Mouse (Mus musculus): ENCODE results near the gene Cd200r1. TPM values are rescaled to one million over a fixed set of nuclear protein-coding genes. Genes with fewer than 3 reads are reported as not detected.

The Cd200r1 gene
- polyA plus RNA-seq, 1 experiment from 2014 or later = 0.43 TPM

DNA sequence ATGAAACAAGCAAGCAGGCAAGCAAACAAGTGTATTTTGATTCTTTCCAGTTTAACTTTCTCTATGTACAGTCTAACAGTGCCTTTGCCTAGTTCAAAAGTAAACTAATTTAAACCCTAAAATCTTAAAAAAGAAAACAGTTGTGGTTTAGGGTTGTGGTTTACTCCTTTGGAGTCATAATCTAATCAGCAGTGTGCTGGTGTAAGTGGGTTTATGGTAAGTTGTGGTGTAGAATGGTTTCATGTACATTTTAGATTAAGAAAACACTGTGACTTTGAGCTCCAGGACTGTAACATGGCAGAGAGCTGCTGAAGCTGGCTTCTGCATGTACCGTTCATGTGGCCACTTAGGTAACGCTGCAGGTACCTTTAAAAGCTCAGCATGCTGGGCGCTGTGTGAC is 38.0 kb upstream of the Cd200r1 start:
- ATAC-seq (ENCODE audit: insufficient number of reproducible peaks, insufficient read depth, low FRiP score, low TSS enrichment, low read depth) = no peak
- Histone ChIP-seq H3K9me3 (no peaks in the 10 kb centered on the region), H3K27me3 (no peaks in the 10 kb centered on the region), H3K9ac (replicated peaks) (no peak overlapping the region), H3K36me3 (peaks cover 50% of the 10 kb centered on the region), H3K4me3 (replicated peaks) (no peak overlapping the region), H3K27ac (no peak overlapping the region), H3K4me1 (replicated peaks) (peaks cover 15% of the 10 kb centered on the region), H3K4me2 (no peak overlapping the region)
- WGBS = 96% methylated on average over 3 of the region's 3 CpGs

GRCm38 (mm10) chr16:44734059-44734458 is 31.5 kb upstream of the Cd200r1 start:
- 91% methylated on average over 3 of the region's 3 CpGs for WGBS
- H3K36me3 ChIP-seq = peaks cover 97% of the 10 kb centered on the region
- ATAC-seq (ENCODE audit: insufficient number of reproducible peaks, insufficient read depth, low FRiP score, low TSS enrichment, low read depth) = no peak

DNA sequence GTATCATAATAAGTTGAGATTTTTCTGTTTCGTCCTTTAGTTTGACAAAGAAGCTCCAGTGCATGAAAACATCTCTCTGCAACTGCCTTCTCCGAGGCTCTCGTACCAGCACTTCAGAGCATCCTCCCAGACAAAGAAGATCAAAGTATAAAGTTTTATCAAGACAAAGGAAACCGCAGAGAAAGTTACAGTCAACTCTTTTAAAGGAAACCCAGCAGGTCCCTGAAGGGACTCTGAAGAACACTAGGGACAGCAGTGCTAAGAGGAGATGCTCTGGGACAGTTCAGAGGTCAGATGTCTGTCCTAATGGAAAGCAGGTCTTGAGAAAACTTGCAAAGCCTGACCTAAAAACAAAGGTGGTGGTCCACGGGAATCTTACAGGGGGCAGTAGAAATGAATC is 29.9 kb upstream of the Cd200r1 start:
- H3K9ac ChIP-seq (replicated peaks) = no peak overlapping the region
- ATAC-seq (ENCODE audit: insufficient number of reproducible peaks, insufficient read depth, low FRiP score, low TSS enrichment, low read depth) = no peak
- H3K4me2 ChIP-seq = no peak overlapping the region
- peaks cover 90% of the 10 kb centered on the region for H3K36me3 ChIP-seq
- 89% methylated on average over 5 of the region's 5 CpGs for WGBS
- H3K27ac ChIP-seq = no peak overlapping the region
- H3K9me3 ChIP-seq = no peaks in the 10 kb centered on the region
- H3K27me3 ChIP-seq = no peaks in the 10 kb centered on the region
- H3K4me1 ChIP-seq (replicated peaks) = no peaks in the 10 kb centered on the region
- no peak overlapping the region for H3K4me3 ChIP-seq (replicated peaks)

More at GRCm38 (mm10) chr16:44734059-44734458, 31.5 kb upstream of the Cd200r1 start:
- no peaks in the 10 kb centered on the region for H3K27me3 ChIP-seq
- H3K4me1 ChIP-seq (replicated peaks) = no peaks in the 10 kb centered on the region
- no peak overlapping the region for H3K4me3 ChIP-seq (replicated peaks)
- H3K9me3 ChIP-seq = no peaks in the 10 kb centered on the region
- H3K27ac ChIP-seq = no peak overlapping the region
- H3K9ac ChIP-seq (replicated peaks) = no peak overlapping the region
- H3K4me2 ChIP-seq = no peak overlapping the region

DNA sequence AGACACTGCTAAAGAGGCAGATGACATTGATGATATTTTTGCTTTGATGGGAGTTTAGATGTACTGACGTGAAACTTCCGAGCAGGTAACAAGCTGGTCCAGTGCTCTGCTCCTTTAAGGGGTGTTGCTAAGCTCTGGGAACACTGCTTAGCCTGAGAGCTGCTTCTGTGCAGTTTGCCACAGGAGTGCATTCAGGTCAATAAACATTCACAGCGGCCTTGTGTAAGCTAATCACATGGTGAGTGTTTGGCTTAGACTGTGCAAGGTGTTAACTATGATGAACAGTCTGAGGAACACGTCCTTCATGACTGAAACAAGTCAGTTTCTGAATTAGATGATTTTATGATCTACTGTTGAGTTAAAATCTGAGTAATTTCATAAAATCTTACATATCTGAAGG is 29.4 kb upstream of the Cd200r1 start:
- H3K4me1 ChIP-seq (replicated peaks) = no peaks in the 10 kb centered on the region
- H3K4me3 ChIP-seq (replicated peaks) = no peak overlapping the region
- H3K9me3 ChIP-seq = no peaks in the 10 kb centered on the region
- no peak overlapping the region for H3K9ac ChIP-seq (replicated peaks)
- no peaks in the 10 kb centered on the region for H3K27me3 ChIP-seq
- no peak for ATAC-seq (ENCODE audit: insufficient number of reproducible peaks, insufficient read depth, low FRiP score, low TSS enrichment, low read depth)
- H3K36me3 ChIP-seq = peaks cover 85% of the 10 kb centered on the region
- H3K27ac ChIP-seq = no peak overlapping the region
- 87% methylated on average over 4 of the region's 4 CpGs for WGBS
- H3K4me2 ChIP-seq = no peak overlapping the region

DNA sequence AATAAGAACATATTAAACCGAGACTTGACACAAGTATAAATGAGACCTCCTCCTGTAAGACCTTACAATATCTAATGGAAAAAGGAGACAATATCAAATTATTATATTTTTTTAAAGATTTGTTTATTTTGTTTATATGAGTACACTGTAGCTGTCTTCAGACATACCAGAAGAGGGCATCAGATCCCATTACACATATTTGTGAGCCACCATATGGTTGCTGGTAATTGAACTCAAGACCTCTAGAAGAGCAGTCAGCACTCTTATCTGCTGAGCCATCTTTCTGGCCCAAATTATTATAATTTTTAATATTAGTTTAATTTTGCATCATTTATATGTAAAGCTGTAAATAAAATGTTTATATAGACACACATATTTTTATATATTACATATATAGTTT is 22.8 kb upstream of the Cd200r1 start:
- 85% methylated on average over 1 of the region's 1 CpGs for WGBS

DNA sequence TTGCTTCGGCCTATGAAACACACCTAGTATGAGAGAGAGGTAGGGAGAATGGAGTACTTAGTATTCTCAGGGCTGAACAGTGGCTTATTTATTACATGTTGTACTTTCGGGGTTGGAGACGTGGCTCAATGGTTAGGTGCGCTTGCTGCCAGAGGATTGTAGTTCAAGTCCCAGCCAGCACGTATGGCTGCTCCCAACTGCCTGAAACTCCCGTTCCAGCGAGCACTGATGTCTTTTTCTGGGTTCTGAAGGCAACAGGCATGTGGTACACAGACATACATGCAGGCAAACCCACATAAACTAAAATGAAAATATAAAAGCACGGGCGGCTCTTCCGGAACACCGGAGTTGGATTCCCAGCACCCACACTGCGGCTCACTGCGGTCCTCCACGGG is 20.1 kb upstream of the Cd200r1 start:
- H3K4me2 ChIP-seq = peak overlapping the region; percentile 79
- WGBS = 7% methylated on average over 14 of the region's 14 CpGs
- H3K27me3 ChIP-seq = no peaks in the 10 kb centered on the region
- H3K9me3 ChIP-seq = no peaks in the 10 kb centered on the region
- H3K9ac ChIP-seq (replicated peaks) = peak overlapping the region; percentile 80
- H3K4me3 ChIP-seq (replicated peaks) = peak overlapping the region; percentile 81
- peak overlapping the region; percentile 98 for H3K27ac ChIP-seq
- H3K36me3 ChIP-seq = peaks cover 12% of the 10 kb centered on the region
- ATAC-seq (ENCODE audit: insufficient number of reproducible peaks, insufficient read depth, low FRiP score, low TSS enrichment, low read depth) = peak; percentile 26; the same call in 1 of the 2 replicates
- H3K4me1 ChIP-seq (replicated peaks) = peaks cover 13% of the 10 kb centered on the region

More for the DNA sequence above, 22.8 kb upstream of the Cd200r1 start:
- H3K4me2 ChIP-seq = no peak overlapping the region
- H3K36me3 ChIP-seq = peaks cover 34% of the 10 kb centered on the region
- H3K9me3 ChIP-seq = no peaks in the 10 kb centered on the region
- no peak overlapping the region for H3K4me3 ChIP-seq (replicated peaks)
- H3K4me1 ChIP-seq (replicated peaks) = peaks cover 13% of the 10 kb centered on the region
- H3K9ac ChIP-seq (replicated peaks) = no peak overlapping the region
- H3K27ac ChIP-seq = no peak overlapping the region
- no peak for ATAC-seq (ENCODE audit: insufficient number of reproducible peaks, insufficient read depth, low FRiP score, low TSS enrichment, low read depth)
- H3K27me3 ChIP-seq = no peaks in the 10 kb centered on the region

DNA sequence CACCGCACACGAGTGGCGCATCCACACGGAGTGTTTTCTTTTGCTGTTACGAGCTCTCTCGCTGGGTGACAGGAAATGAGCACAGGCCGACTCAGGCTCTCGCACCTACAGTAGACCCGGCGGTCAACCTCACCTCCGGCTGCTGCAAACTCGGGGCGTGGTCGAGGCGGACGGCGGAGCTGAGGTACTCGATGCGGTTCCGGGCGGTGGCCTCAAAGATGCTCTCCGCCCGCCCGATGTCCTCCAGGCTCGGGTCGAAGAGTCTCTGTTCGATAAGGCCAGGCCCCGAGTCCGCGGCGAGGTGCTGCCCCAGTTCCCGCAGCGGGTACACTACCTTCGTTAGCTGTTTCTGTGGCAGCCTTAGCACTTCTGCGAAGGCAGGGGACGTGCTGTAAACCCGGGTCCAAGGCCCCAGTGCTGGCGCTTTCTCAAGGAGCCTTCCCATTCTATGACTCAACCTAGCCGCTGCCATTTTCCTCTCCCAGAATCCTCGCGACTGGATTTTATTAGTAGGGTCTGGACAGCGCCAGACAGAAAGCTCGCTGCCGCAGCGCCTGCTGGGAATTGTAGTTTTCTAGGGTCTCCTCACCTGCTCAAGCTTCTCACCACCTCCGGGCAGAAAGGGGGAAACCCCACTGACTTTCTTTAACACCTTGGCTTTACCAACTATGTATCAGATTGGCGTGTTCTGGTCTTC is 19.5 kb upstream of the Cd200r1 start, which contains the start of gene Gtpbp8:
Gene Gtpbp8 (minus strand): TSS at position 498 of the 697 bp plus-strand sequence.
- peak; percentile 93 for ATAC-seq (ENCODE audit: insufficient number of reproducible peaks, insufficient read depth, low FRiP score, low TSS enrichment, low read depth)
- under 1% methylated on average over 47 of the region's 47 CpGs for WGBS
- Histone ChIP-seq H3K4me3 (replicated peaks) (peak within 1 kb of the TSS; percentile 81), H3K9ac (replicated peaks) (peak within 1 kb of the TSS; percentile 80), H3K4me2 (peak within 1 kb of the TSS; percentile 79), H3K9me3 (no peaks in the 10 kb centered on the region), H3K27me3 (no peaks in the 10 kb centered on the region), H3K27ac (peak within 1 kb of the TSS; percentile 98), H3K36me3 (peaks cover 12% of the 10 kb centered on the region), H3K4me1 (replicated peaks) (peaks cover 13% of the 10 kb centered on the region)

- no peak overlapping the region for H3K4me2 ChIP-seq
- no peak overlapping the region for H3K9ac ChIP-seq (replicated peaks)
- H3K36me3 ChIP-seq = no peaks in the 10 kb centered on the region
- whole genome bisulfite sequencing = 61% methylated on average over 3 of the region's 3 CpGs
- H3K27me3 ChIP-seq = no peaks in the 10 kb centered on the region
- no peaks in the 10 kb centered on the region for H3K9me3 ChIP-seq
- H3K4me3 ChIP-seq (replicated peaks) = no peak overlapping the region
- H3K27ac ChIP-seq = no peak overlapping the region
- peaks cover 13% of the 10 kb centered on the region for H3K4me1 ChIP-seq (replicated peaks)
- no peak for ATAC-seq (ENCODE audit: insufficient number of reproducible peaks, insufficient read depth, low FRiP score, low TSS enrichment, low read depth)
Observed at GRCm38 (mm10) chr16:44748007-44748406, 17.5 kb upstream of the Cd200r1 start.

DNA sequence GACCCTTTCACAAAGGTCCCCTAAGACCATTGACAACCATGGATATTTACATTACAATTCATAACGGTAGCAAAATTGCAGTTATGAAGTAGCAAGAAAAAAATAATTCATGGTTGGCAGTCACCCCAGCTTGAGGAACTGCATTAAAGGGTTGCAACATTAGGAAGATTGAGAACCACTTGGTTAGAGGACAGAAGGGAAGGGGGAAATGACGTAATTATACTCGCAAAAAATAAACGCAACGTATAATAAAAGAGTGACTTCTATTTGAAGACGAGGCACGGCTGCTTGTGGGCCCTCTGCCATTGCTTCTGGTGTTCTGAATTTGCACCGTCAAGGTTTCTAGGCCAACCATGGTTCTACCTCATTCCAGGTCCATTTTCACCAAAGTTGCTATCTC is 7.8 kb upstream of the Cd200r1 start:
- Histone ChIP-seq H3K4me1 (replicated peaks) (no peaks in the 10 kb centered on the region), H3K4me2 (no peak overlapping the region), H3K36me3 (no peaks in the 10 kb centered on the region), H3K27ac (no peak overlapping the region), H3K4me3 (replicated peaks) (no peak overlapping the region), H3K9me3 (no peaks in the 10 kb centered on the region), H3K27me3 (no peaks in the 10 kb centered on the region), H3K9ac (replicated peaks) (no peak overlapping the region)
- 84% methylated on average over 8 of the region's 8 CpGs for WGBS
- ATAC-seq (ENCODE audit: insufficient number of reproducible peaks, insufficient read depth, low FRiP score, low TSS enrichment, low read depth) = no peak

DNA sequence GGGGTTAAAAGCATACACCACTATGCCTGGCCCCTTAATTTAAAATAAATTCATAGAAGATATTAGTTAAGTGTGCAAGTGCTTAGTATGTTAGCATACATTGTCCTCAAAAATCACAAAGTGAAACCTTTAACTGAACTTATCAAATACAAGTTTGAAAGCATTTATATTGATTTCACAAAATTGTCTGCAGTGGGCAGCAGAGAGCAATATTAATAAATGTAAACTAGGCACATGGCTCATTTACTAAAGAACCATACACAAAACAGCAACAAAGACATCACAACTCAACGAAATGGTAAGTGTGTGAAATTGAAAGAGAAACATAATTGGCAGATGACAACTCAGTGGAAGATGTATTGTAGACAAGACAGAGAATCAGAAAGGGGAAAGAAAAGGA is 3.7 kb upstream of the Cd200r1 start:
- Histone ChIP-seq H3K4me2 (no peak overlapping the region), H3K9me3 (no peaks in the 10 kb centered on the region), H3K27ac (no peak overlapping the region), H3K36me3 (no peaks in the 10 kb centered on the region), H3K4me3 (replicated peaks) (no peak overlapping the region), H3K9ac (replicated peaks) (no peak overlapping the region), H3K4me1 (replicated peaks) (no peaks in the 10 kb centered on the region), H3K27me3 (no peaks in the 10 kb centered on the region)
- WGBS = 78% methylated on average over 1 of the region's 1 CpGs
- no peak for ATAC-seq (ENCODE audit: insufficient number of reproducible peaks, insufficient read depth, low FRiP score, low TSS enrichment, low read depth)

DNA sequence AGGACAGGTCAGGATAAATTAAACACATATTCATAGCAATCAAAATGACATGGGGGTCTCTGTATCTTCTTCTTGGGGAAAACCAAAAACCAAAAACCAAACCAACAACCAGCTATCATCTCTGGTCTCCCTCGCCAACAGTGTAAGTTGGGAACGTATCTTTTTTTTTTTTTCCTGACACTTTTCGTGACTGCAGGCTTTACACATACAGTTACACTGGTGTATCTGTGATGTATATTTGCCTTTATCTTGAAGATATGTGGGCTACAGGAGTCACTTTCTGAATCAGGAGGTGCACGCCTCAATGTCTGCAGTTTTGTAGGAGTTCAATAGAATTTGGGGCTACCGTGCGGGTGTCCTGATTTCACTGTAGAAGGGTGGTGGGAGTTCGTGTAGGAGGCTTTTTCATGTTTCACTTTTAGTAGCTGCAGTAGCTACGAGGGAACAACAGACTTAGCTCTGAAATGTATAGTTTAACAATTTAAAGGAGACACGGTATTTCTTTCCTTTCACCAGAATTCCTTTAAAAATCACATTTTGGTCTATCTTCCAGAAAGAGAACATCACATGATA is 870 bp downstream of the Cd200r1 start:
- H3K4me1 ChIP-seq (replicated peaks) = no peaks in the 10 kb centered on the region

GRCm38 (mm10) chr16:44767506-44767905 is 2.0 kb downstream of the Cd200r1 start:
- Histone ChIP-seq H3K36me3 (no peaks in the 10 kb centered on the region), H3K9ac (replicated peaks) (no peak overlapping the region), H3K27me3 (no peaks in the 10 kb centered on the region), H3K4me1 (replicated peaks) (no peaks in the 10 kb centered on the region), H3K27ac (no peak overlapping the region), H3K4me2 (no peak overlapping the region), H3K4me3 (replicated peaks) (no peak overlapping the region), H3K9me3 (no peaks in the 10 kb centered on the region)
- no peak for ATAC-seq (ENCODE audit: insufficient number of reproducible peaks, insufficient read depth, low FRiP score, low TSS enrichment, low read depth)
- WGBS = 85% methylated on average over 7 of the region's 7 CpGs

More for the DNA sequence above, 870 bp downstream of the Cd200r1 start:
- Histone ChIP-seq H3K36me3 (no peaks in the 10 kb centered on the region), H3K9ac (replicated peaks) (no peak overlapping the region), H3K9me3 (no peaks in the 10 kb centered on the region), H3K27ac (no peak overlapping the region), H3K4me2 (no peak overlapping the region), H3K4me3 (replicated peaks) (no peak overlapping the region), H3K27me3 (no peaks in the 10 kb centered on the region)
- no peak for ATAC-seq (ENCODE audit: insufficient number of reproducible peaks, insufficient read depth, low FRiP score, low TSS enrichment, low read depth)
- WGBS = 88% methylated on average over 9 of the region's 9 CpGs
